8 mouse cellular contexts compared by ENCODE assay signal in the genomic region with DNA sequence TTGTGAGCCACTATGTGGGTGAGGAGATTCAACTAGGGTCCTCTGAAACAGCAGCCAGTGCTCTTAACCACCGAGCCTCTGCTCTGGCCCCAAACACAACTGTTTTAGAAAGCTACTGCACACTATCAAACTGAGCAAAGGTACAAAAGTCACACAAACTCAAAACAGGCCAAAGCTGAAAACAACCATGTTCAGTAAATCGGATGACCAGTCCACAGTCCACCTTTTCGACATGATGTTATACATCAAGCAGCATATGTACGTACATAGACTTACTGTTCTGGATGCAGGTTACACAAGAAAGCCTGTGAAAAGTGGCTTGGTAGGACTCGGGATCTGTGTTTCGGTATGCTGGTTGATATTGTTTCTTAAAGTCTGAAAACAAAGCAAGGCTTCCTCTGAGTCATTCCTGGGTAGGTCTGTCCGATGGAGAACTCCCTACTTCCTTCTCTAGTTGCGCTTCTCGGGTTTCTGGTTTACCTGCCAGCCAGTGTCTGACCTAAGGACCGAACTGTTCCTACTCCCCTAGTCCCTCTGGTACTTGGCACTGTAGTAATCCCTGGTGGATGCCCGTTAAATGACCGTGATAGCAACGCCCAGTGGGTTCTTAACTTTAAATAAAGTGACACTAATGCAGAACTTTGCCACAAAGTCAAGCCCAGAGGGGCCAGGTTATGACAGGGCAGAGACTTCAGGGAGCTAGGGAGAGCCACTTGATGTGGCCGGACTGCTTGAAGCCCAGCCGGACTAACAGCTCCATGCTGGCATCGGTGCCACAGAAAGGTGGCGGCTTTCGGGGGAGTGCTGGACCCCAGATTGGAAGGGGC. TPM values are rescaled to one million over a fixed set of nuclear protein-coding genes. Genes with fewer than 3 reads are reported as not detected.
A peak's percentile ranks its signal among the peaks of the same experiment; 100 is the strongest.
DNase-seq lines count a peak whose midpoint lies in the region; ATAC-seq lines count a peak whose summit lies in the region.

No protein-coding gene starts in this region.

- 12% methylated on average over 18 of the region's 18 CpGs for WGBS in large intestine, adult 2 months
- 27% methylated on average over 18 of the region's 18 CpGs for WGBS in neural tube, embryonic 14.5 days

- H3K9me3 ChIP-seq in neural tube, embryonic 14.5 days (ENCODE audit: control insufficient read depth, low read length) = no peaks in the 10 kb centered on the region

- H3K27ac ChIP-seq in neural tube, embryonic 14.5 days (ENCODE audit: low read depth, low read length) = no peak overlapping the region

- H3K4me1 ChIP-seq in neural tube, embryonic 14.5 days (ENCODE audit: control insufficient read depth, insufficient read depth, low read length) = peaks cover 11% of the 10 kb centered on the region

- no peaks in the 10 kb centered on the region for H3K36me3 ChIP-seq in neural tube, embryonic 14.5 days (ENCODE audit: control insufficient read depth, insufficient read depth, low read length)

- H3K27me3 ChIP-seq in neural tube, embryonic 14.5 days (ENCODE audit: control insufficient read depth, insufficient read depth, low read length) = no peaks in the 10 kb centered on the region

- peak; percentile 68 for ATAC-seq in neural tube, embryonic 14.5 days (ENCODE audit: low read depth)

- peak; percentile 20 for DNase-seq in embryo, embryonic 10 days (ENCODE audit: low spot score)
- no peak for DNase-seq in embryo, embryonic 9.5 days (ENCODE audit: extremely low spot score)
- DNase-seq in urinary bladder, postnatal 14 days (ENCODE audit: low spot score) = peak; percentile 35
- no peak for DNase-seq in urinary bladder, postnatal 4 days (ENCODE audit: low spot score in 2 of 2)
- peak; percentile 39 for DNase-seq in large intestine, adult 2 months (ENCODE audit: low read depth, low spot score)
- no peak for DNase-seq in adrenal gland, postnatal 14 days
- DNase-seq in embryo, embryonic 11 days = no peak

- peak overlapping the region; percentile 66 for H3K9ac ChIP-seq in neural tube, embryonic 14.5 days (replicated peaks; ENCODE audit: low read depth, low read length)

- peak overlapping the region; percentile 48 for H3K4me3 ChIP-seq in neural tube, embryonic 14.5 days (ENCODE audit: low read depth, low read length)

- peak overlapping the region; percentile 77 for H3K4me2 ChIP-seq in neural tube, embryonic 14.5 days (ENCODE audit: low read depth, low read length)

RNA-seq across cellular contexts. Expression of a gene that starts 0.8 kb away (rescaled TPM):
- polyA plus RNA-seq in large intestine, adult 2 months (2012; rRNA removed) = 59.1 and 69.4 TPM in 2 replicates
- polyA plus RNA-seq in neural tube, embryonic 14.5 days (2014; fragmentation: Nextera tagmentation; extraction: Ambion mirVana) = 64.9 and 71.4 TPM in 2 replicates
- 118 and 121 TPM in 2 replicates for total RNA-seq in adrenal gland, postnatal 14 days (2021)

RNA-seq across cellular contexts. Expression of a gene that starts 0.9 kb away (rescaled TPM):
- polyA plus RNA-seq in large intestine, adult 2 months (2012; rRNA removed) = 9.0 and 14.4 TPM in 2 replicates
- polyA plus RNA-seq in neural tube, embryonic 14.5 days (2014; fragmentation: Nextera tagmentation; extraction: Ambion mirVana) = 3.8 and 5.1 TPM in 2 replicates
- 5.9 and 7.3 TPM in 2 replicates for total RNA-seq in adrenal gland, postnatal 14 days (2021)

RNA-seq across cellular contexts. Expression of a gene that starts 11.7 kb away (rescaled TPM):
- 22.0 and 25.3 TPM in 2 replicates for polyA plus RNA-seq in large intestine, adult 2 months (2012; rRNA removed)
- polyA plus RNA-seq in neural tube, embryonic 14.5 days (2014; fragmentation: Nextera tagmentation; extraction: Ambion mirVana) = 39.3 and 44.2 TPM in 2 replicates
- total RNA-seq in adrenal gland, postnatal 14 days (2021) = 78.2 and 82.8 TPM in 2 replicates

RNA-seq across cellular contexts. Expression of a gene that starts 23.3 kb away (rescaled TPM):
- 28.3 and 39.7 TPM in 2 replicates for polyA plus RNA-seq in large intestine, adult 2 months (2012; rRNA removed)
- 61.8 and 66.1 TPM in 2 replicates for polyA plus RNA-seq in neural tube, embryonic 14.5 days (2014; fragmentation: Nextera tagmentation; extraction: Ambion mirVana)
- total RNA-seq in adrenal gland, postnatal 14 days (2021) = 23.2 and 25.2 TPM in 2 replicates

Comparison
In these comparisons a context has a peak if more than half of its experiments do, and no peak if none do; other contexts are left out.
1. DNase-seq: peak in embryo, embryonic 10 days (single experiment), urinary bladder, postnatal 14 days (single experiment) and large intestine, adult 2 months (single experiment); none in embryo, embryonic 9.5 days (single experiment), urinary bladder, postnatal 4 days (0 of 2), adrenal gland, postnatal 14 days (single experiment) and embryo, embryonic 11 days (single experiment).